Comparison of ENCODE assay signal across 10 mouse cellular contexts in the genomic region with DNA sequence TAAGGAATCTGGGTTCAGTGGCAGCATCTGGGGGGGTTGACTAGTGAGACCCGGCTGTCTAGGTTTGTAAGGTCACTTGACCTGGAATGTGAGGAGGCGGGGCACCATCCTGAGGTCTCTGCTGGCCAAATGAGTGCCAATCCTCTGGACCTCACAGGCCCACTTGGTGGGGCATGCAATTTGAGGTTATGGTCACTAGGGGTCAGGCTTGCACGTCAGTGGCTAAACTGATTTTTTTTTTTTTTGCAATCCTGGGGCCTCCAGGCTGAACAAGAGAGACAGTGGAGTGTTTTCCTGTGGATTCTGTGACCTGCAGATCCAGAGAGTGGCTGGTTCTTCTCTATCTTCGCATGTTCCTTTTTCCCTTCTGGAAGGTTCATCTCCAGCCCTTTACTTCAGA.
A peak's percentile ranks its signal among the peaks of the same experiment; 100 is the strongest.
DNase-seq lines count a peak whose midpoint lies in the region; ATAC-seq and TF ChIP-seq lines count a peak whose summit lies in the region.
"Had no signal": no experiment of that assay in that cellular context is flagged by ENCODE, and none has a peak within 500 bp of the region (broad histone marks: within the 10 kb centered on the region; RNA-seq: fewer than 3 reads in every experiment).

No protein-coding gene starts in this region.

- no peak for TF ChIP-seq POLR2A in lung, adult 2 months (IDR thresholded peaks at IDR 0.05; ENCODE audit: borderline replicate concordance, extremely low read depth, low read depth, low read length)

- H3K4me2 ChIP-seq in heart, postnatal 0 days (ENCODE audit: low read depth, low read length), result no peak overlapping the region

- in situ Hi-C loops in ES-E14 (cut with MboI; ENCODE audit: low sequenced_read_pairs in 2 of 2, unreplicated experiment in 2 of 2), result loop anchor here (10.0 to 25.0 kb wide), 2 partner anchors 867 to 875 kb away; no protein-coding TSS in a partner anchor

- 46% methylated on average over 4 of the region's 4 CpGs for WGBS in heart, postnatal 0 days
- 73% methylated on average over 4 of the region's 4 CpGs for WGBS in lung, adult 2 months

- H3K4me1 ChIP-seq in heart, postnatal 0 days (ENCODE audit: control insufficient read depth, insufficient read depth), result no peaks in the 10 kb centered on the region
- H3K4me1 ChIP-seq in lung, adult 2 months (ENCODE audit: control insufficient read depth, insufficient read depth, low read length), result no peaks in the 10 kb centered on the region
- no peaks in the 10 kb centered on the region for H3K4me1 ChIP-seq in ES-E14 (ENCODE audit: control insufficient read depth in 2 of 2, insufficient read depth in 2 of 2, low read length in 2 of 2, poor library complexity in 1 of 2)

- H3K9ac ChIP-seq in heart, postnatal 0 days (replicated peaks; ENCODE audit: low read depth, low read length), result no peak overlapping the region
- no peak overlapping the region for H3K9ac ChIP-seq in ES-E14 (ENCODE audit: insufficient read depth, low read depth, low read length, poor library complexity, severe bottlenecking)

- no peak for DNase-seq in heart, postnatal 0 days (ENCODE audit: low spot score)
- no peak for DNase-seq in heart, adult 11 months
- no peak for DNase-seq in lung, adult 2 months
- no peak for DNase-seq in lung, postnatal 25 days (ENCODE audit: low spot score)
- DNase-seq in ES-E14 (ENCODE audit: low read depth, low spot score), result peak; percentile 34
- DNase-seq in naive thymus-derived CD4-positive, alpha-beta T cell, adult 2 months (ENCODE audit: low read depth), result peak; percentile 54
- no peak for DNase-seq in right cerebral cortex, postnatal 14 days
- DNase-seq: cerebellum, adult 8-10 months had no signal

- ATAC-seq in heart, postnatal 0 days (ENCODE audit: insufficient read depth, low read depth), result no peak
- ATAC-seq in granulocyte monocyte progenitor cell, adult 5-6 weeks (replicated peaks; ENCODE audit: poor library complexity, severe bottlenecking), result no peak

- peak; percentile 30 for TF ChIP-seq CTCF in heart, postnatal 0 days (IDR thresholded peaks at IDR 0.05; ENCODE audit: low read depth)
- peak; percentile 71 for TF ChIP-seq CTCF in lung, adult 2 months (IDR thresholded peaks at IDR 0.05; ENCODE audit: insufficient read depth, low read length)

- no peak overlapping the region for H3K4me3 ChIP-seq in heart, postnatal 0 days (ENCODE audit: low read depth, low read length)
- H3K4me3 ChIP-seq in lung, adult 2 months (replicated peaks; ENCODE audit: extremely low read depth, low read depth, low read length), result no peak overlapping the region
- no peak overlapping the region for H3K4me3 ChIP-seq in ES-E14 (ENCODE audit: insufficient read depth in 1 of 2, low read depth in 1 of 2, low read length in 2 of 2, poor library complexity in 1 of 2, severe bottlenecking in 1 of 2)
- H3K4me3 ChIP-seq: megakaryocyte, embryonic 14.5 days had no signal

- no peaks in the 10 kb centered on the region for H3K36me3 ChIP-seq in heart, postnatal 0 days (replicated peaks; ENCODE audit: control insufficient read depth, insufficient read depth, low read length)
- no peaks in the 10 kb centered on the region for H3K36me3 ChIP-seq in ES-E14 (ENCODE audit: control insufficient read depth, insufficient read depth, low read length, poor library complexity, severe bottlenecking)

- H3K27ac ChIP-seq in heart, postnatal 0 days (ENCODE audit: low read depth), result no peak overlapping the region
- no peak overlapping the region for H3K27ac ChIP-seq in ES-E14 (ENCODE audit: insufficient read depth, low read depth, low read length, poor library complexity, severe bottlenecking)

- no peaks in the 10 kb centered on the region; the same call in 1 of the 2 replicates for H3K9me3 ChIP-seq in heart, postnatal 0 days (replicated peaks; ENCODE audit: control insufficient read depth, low read length)
- no peaks in the 10 kb centered on the region for H3K9me3 ChIP-seq in ES-E14 (ENCODE audit: control insufficient read depth, insufficient read depth, low read depth, low read length)

- TF ChIP-seq EP300 in heart, postnatal 0 days (IDR thresholded peaks at IDR 0.05; ENCODE audit: low read depth), result no peak

- peaks cover 30% of the 10 kb centered on the region for H3K27me3 ChIP-seq in heart, postnatal 0 days (ENCODE audit: control insufficient read depth, insufficient read depth, low read length)

TF ChIP-seq in ES-E14, 5 proteins besides CTCF, POLR2A, EP300 and RAD21:
- TF ChIP-seq CHD2 (IDR thresholded peaks at IDR 0.05; ENCODE audit: low read depth, low read length) (no peak), HCFC1 (IDR thresholded peaks at IDR 0.05; ENCODE audit: borderline replicate concordance, insufficient read depth, low read length) (no peak), ZNF384 (IDR thresholded peaks at IDR 0.05; ENCODE audit: low read depth, low read length) (peak; percentile 89), MAFK (IDR thresholded peaks at IDR 0.05; ENCODE audit: insufficient read depth, low read depth, low read length) (no peak), ZC3H11A (IDR thresholded peaks at IDR 0.05; ENCODE audit: borderline replicate concordance, low read depth, low read length) (peak; percentile 76)

Comparison
In these comparisons a context has a peak if more than half of its experiments do, and no peak if none do; other contexts are left out.
1. DNase-seq: peak in ES-E14 (single experiment) and naive thymus-derived CD4-positive, alpha-beta T cell, adult 2 months (single experiment); none in heart, postnatal 0 days (single experiment), heart, adult 11 months (single experiment), lung, adult 2 months (single experiment), lung, postnatal 25 days (single experiment) and right cerebral cortex, postnatal 14 days (single experiment).